Mouse (Mus musculus) ovary, adult 18-20 months (tissue): ENCODE measurements around the gene Vasp.

Experiments
- DNase-seq: peaks from one replicate; pipeline ENCODE4 v3.0.0; 2022; ENCODE audit warnings: low spot score, mixed read lengths

Gene Vasp

DNA sequence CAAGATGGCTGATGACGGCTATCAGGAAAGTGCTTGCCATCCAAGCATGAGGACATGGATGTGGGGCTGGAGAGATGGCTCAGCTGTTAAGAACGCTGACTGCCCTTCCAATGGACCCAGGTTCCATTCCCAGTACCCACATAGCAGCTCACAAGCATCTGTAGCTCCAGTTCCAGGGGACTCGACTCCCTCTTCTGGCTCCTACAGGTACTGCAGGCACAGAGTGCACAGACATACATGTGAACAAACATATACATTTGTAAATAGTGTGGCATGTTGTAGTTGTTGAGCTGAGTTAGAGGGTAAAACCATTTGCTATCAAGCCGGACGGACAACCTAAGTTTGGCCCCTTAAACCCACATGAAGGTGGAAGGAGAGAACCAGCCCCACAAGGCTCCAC is 61.6 kb downstream of the Vasp start:
- DNase-seq = no peak

DNA sequence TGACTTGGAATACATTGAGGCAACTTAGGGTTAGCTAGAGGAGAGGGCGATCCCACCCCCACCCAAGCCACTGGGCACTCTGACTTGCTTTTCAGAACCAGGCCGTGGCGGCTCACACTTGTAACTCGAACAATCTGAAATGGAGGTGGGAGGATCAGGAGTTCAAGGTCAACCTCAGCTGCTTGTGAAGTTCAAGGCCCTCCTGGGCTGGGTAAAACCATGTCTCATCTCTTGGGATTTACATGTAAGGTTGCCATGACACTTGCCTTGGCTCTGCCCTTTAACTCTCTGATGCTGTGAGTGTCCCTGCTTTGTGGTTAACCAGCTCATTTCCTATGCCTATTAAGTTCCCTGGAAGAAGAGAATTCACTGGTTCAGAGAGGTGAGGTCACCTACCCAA is 62.1 kb downstream of the Vasp start:
- DNase-seq = no peak

DNA sequence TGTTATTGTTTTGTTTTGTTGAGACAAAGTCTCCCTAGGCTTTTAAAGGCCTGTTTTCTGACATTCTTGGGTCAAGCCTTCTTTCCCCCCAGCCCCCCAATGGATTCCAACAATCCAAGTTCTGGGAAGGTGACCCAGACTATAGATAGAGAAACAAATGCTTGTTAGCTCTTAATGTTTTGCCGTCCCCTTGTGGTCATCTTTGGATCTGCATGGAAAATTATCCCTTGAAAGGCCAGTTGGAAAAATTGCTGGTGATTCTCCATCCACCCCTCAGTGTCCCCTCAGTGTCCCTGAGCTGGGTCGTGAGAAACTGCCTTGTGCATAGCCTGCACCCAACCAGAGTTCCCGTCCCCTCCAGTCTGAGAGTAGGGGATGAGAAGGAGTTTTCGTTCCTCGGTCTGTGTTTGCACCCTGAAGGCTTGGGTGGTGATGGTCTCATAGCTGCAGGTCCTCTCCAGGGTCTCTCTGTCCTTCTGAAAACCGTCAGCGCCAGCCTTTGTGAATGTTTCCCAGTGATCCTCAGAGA is 62.6 kb downstream of the Vasp start:
- no peak for DNase-seq

DNA sequence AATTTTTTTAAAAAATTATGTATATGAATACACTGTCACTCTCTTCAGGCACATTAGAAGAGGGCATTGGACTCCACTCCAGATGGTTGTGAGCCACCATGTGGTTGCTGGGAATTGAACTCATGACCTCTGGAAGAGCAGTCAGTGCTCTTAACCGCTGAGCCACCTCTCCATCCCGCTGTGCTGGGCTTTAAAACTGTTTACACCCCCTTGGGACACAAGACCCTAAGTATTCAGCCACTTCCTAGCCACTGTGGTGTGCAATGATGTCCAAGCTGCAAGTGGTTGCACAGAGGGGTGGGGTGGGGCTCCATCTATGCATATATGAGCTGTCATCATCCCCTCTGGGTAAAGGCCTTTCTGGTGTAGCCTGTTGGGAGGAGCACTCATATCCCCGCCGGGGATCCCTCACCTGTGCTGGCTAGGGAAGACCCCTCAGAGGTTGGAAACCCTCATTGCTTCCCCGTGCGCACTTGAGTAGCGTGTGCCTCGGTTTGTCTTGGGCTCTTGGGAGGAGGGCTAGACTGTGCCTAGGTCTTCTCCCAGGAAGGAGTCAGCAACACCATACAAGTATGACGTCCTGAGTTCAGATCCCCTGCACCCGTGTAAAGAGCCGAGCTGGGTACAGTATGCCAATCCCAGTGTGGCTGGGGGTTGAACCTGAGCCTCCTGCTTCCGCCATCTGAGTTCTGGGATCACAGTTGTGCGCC is 63.3 kb downstream of the Vasp start:
- no peak for DNase-seq
